Mouse (Mus musculus) lung, postnatal 36 days (tissue): Measurements from ENCODE around the gene 2310002L09Rik.
"Not testable (repeated sequence)": the region's sequence is repeated elsewhere in the genome, so short reads cannot be mapped to it uniquely, and the experiment has no call there.

Experiments used
- DNase-seq: peaks from one replicate; pipeline ENCODE4 v3.0.0; 2022; ENCODE audit warnings: mixed read lengths

2310002L09Rik gene

GRCm38 (mm10) chr4:73950375-73950896, at the start of gene 2310002L09Rik:
Gene 2310002L09Rik (minus strand): TSS chr4:73950846.
- DNase-seq, result no peak

DNA sequence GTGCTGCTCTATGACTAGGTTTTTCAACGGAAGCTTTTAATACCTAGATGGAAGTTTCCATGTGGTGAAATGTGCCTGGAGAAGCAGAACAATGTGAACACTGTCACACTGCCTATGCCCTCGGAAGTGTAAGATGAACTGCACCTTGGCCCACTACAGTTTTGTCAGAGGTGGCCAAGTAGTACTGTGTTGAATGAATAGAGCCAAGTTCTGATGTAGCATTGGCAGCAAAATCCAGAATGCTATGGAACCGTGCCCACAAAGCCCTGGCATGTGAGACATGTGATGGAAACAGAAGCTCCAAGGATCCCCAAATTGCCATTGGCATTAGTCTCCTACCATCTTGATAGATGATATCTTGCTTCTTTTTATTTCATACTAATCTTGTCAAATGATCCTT, 29.8 kb upstream of the 2310002L09Rik start:
- DNase-seq, result no peak

- DNase-seq, result not testable (repeated sequence)
Observed at GRCm38 (mm10) chr4:73920660-73921059, 30.0 kb downstream of the 2310002L09Rik start, which contains the start of gene Gm11756. Gene Gm11756 (minus strand): TSS chr4:73920760.

DNA sequence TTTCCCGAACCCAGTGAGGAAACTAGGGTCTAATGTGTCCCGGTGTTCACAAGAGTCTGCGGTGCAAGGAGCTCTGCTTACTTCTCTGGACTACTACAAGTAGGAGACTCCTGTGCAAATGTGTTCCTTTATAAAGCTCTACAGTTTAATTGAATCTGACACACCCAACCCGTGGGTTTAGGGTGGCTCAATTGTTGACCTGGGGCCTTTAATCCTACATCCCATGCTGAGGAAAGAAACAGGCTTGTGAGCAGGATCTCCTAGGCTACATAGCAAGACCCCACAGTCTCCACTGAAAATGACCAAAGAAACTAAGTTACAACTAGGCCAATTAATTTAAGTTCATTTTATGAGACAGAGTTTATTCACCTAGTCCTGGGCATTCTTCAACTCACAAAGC, 44.8 kb downstream of the 2310002L09Rik start, which contains the start of gene Gm13871:
Gene Gm13871, minus strand, starts transcription at position 101 of the 400 bp plus-strand sequence.
- not testable (repeated sequence) for DNase-seq

GRCm38 (mm10) chr4:73891012-73891411, 59.6 kb downstream of the 2310002L09Rik start, which contains the start of gene Gm11757:
Gene Gm11757 (minus strand): TSS chr4:73891112.
- DNase-seq, result not testable (repeated sequence)
